Mouse (Mus musculus) forebrain, embryonic 16.5 days (tissue): ENCODE measurements around the gene Arhgap20. TPM values are rescaled to one million over a fixed set of nuclear protein-coding genes. Genes with fewer than 3 reads are reported as not detected.

Experiments
- ATAC-seq: fragments of 200-750 bp; cut with Nextera tagmentation; 2 replicates; pipeline ENCODE4 v1.8.0; 2017; ENCODE audit warnings: mild to moderate bottlenecking, moderate library complexity
- H3K27ac ChIP-seq: fragments of 300-500 bp; sonication (generic); 2 replicates; pipeline ENCODE4 v1.5.1; 2014; ENCODE audit warnings: low read length, control low read depth
- H3K27me3 ChIP-seq: fragments of 300-500 bp; sonication (generic); replicated peaks from 2 replicates; pipeline ENCODE4 v1.6.1; 2014; ENCODE audit warnings: low read length; ENCODE audit not compliant: control insufficient read depth, insufficient read depth
- H3K36me3 ChIP-seq: fragments of 300-500 bp; sonication (generic); 2 replicates; pipeline ENCODE4 v1.6.1; 2014; ENCODE audit not compliant: control insufficient read depth, insufficient read depth
- H3K4me1 ChIP-seq: fragments of 300-500 bp; sonication (generic); replicated peaks from 2 replicates; pipeline ENCODE4 v1.6.1; 2014; ENCODE audit warnings: low read length; ENCODE audit not compliant: control insufficient read depth, insufficient read depth
- H3K4me2 ChIP-seq: fragments of 300-500 bp; sonication (generic); 2 replicates; pipeline ENCODE4 v1.6.1; 2014; ENCODE audit warnings: mild to moderate bottlenecking, low read length, control low read depth
- H3K4me3 ChIP-seq: fragments of 300-500 bp; sonication (generic); replicated peaks from 2 replicates; pipeline ENCODE4 v1.5.1; 2014; ENCODE audit warnings: mild to moderate bottlenecking, low read length, control low read depth
- H3K9ac ChIP-seq: fragments of 300-500 bp; sonication (generic); replicated peaks from 2 replicates; pipeline ENCODE4 v1.6.1; 2014; ENCODE audit warnings: low read depth, low read length, control low read depth
- H3K9me3 ChIP-seq: fragments of 300-500 bp; sonication (generic); 2 replicates; pipeline ENCODE4 v1.6.1; 2016; ENCODE audit warnings: low read length; ENCODE audit not compliant: control insufficient read depth
- WGBS: fragments of 180-500 bp; shearing (Covaris S2); extraction: QIAGEN DNeasy Blood & Tissue Kit; methylation state at CpG from one replicate; pipeline ENCODE4 v1.1.7; 2014; 5-methylcytosine and 5-hydroxymethylcytosine counted together
- polyA plus RNA-seq: library from polyadenylated mRNA; unstranded; fragments of >200 nt; fragmentation: Nextera tagmentation; extraction: Ambion mirVana; gene quantifications from 2 replicates; pipeline ENCODE4 v1.2.1, GENCODE M21; 2015

The Arhgap20 gene
- 15.5 and 18.2 TPM in 2 replicates for polyA plus RNA-seq

DNA sequence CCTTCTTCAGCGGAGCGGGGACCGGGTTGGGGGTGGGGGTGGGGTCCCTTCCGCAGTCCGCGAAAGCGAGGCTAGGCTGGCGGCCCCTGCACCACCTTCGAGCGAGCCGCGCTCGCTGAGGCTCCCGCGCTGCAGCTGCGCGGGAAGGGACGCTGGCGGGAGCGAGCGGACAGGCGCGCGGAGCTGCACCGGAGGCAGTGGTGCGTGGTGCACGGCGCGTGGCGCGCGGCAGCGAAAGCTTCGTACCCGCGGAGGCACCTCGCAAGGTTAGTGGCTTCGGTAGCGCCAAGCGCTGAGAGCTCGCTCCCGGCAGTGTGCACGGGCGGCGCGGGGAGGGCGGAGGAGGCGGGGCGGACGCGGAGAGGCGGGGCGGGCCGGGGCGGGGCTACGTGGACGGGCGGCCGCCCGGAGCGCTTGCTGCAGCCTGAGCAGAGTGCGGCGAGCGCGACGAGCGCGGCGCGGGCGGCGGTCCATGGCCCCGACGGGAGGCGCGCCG, at the start of gene Arhgap20:
Gene Arhgap20, plus strand, starts transcription at position 417 of the 496 bp plus-strand sequence.
- peak within 1 kb of the TSS; percentile 80 for H3K4me3 ChIP-seq
- peak within 1 kb of the TSS; percentile 87 for H3K27ac ChIP-seq
- H3K4me2 ChIP-seq: peak within 1 kb of the TSS; percentile 88
- peak; percentile 93 for ATAC-seq
- no peaks in the 10 kb centered on the region for H3K36me3 ChIP-seq
- H3K27me3 ChIP-seq: peaks cover 6% of the 10 kb centered on the region; the same call in 1 of the 2 replicates
- H3K9me3 ChIP-seq: no peaks in the 10 kb centered on the region
- WGBS: under 1% methylated on average over 72 of the region's 77 CpGs
- H3K4me1 ChIP-seq: peaks cover 22% of the 10 kb centered on the region
- H3K9ac ChIP-seq: peak within 1 kb of the TSS; percentile 87

GRCm38 (mm10) chr9:51718793-51719192, 46.3 kb upstream of the Arhgap20 start:
- Histone ChIP-seq H3K4me2 (no peak overlapping the region), H3K27me3 (no peaks in the 10 kb centered on the region), H3K9ac (no peak overlapping the region), H3K9me3 (no peaks in the 10 kb centered on the region), H3K27ac (no peak overlapping the region), H3K4me3 (no peak overlapping the region), H3K4me1 (no peaks in the 10 kb centered on the region), H3K36me3 (no peaks in the 10 kb centered on the region)
- ATAC-seq: no peak
- WGBS: 91% methylated on average over 3 of the region's 3 CpGs

DNA sequence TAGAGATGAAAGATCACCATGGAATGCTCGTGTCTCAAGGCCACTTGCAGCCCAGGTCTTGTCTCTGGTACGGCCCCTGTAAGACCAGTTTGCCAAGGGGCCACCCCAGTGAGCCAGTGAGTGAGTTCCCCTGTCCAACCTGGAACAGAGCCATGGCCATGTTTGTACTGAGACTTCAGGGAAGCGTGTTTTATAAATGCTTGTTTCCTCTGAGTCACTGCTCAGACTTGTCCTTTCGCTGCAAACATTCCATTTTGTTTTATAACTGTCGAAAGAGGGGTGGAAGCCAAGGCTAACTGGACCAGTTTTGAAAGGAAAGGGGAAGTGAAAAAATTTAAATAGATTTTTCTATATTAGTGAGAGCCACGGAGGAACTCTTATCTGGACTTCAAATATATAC, 37.2 kb upstream of the Arhgap20 start:
- H3K27me3 ChIP-seq: no peaks in the 10 kb centered on the region
- no peak overlapping the region for H3K4me2 ChIP-seq
- WGBS: 51% methylated on average over 6 of the region's 6 CpGs
- no peaks in the 10 kb centered on the region for H3K36me3 ChIP-seq
- no peak overlapping the region for H3K4me3 ChIP-seq
- no peak overlapping the region for H3K27ac ChIP-seq
- H3K4me1 ChIP-seq: no peaks in the 10 kb centered on the region
- no peak overlapping the region for H3K9ac ChIP-seq
- H3K9me3 ChIP-seq: no peaks in the 10 kb centered on the region
- ATAC-seq: no peak

DNA sequence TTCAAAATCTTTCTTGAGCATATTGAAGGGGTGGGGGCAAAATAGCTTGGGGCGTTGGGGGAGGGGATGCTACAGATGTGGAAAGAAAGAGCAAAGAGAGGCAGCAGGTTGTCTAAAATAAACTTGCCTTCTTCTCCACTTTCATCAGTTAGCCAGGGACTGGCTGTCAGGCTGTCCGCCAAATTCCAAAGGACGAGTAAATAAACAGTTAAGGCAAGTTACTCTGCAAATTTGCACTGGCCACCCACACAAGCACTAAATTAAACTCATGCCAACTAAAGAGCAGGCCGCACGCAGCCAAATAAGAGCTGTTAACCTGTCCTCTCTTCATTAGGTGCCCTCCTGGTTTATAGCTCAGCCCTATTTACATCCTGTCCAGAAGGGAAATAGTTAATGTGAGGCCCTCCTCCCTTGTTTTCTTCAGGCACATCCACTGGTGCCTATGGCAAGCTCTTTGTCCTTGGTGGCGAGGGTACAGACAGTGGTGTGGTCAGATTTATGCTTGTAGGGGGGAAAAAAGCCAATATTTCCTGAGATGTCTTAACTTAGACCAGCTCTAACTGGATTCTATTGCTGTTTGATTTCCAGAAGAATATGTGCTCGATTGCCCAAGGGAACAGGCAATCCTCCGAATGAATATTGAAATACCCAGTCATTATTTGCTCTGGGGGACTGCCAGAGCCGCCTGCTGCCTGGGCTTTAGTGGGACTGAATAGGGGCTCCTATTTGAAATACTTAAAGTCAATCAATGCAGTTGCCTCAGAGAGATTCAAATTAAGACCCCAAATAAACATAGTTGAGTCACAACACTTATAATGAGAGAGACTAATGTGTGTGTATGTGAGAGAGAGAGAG, 29.7 kb upstream of the Arhgap20 start:
- Histone ChIP-seq H3K36me3 (no peaks in the 10 kb centered on the region), H3K27me3 (no peaks in the 10 kb centered on the region), H3K9ac (0 out of 2 replicates have a peak overlapping the region, but pooled peaks have one; percentile 10), H3K9me3 (no peaks in the 10 kb centered on the region), H3K4me1 (peaks cover 27% of the 10 kb centered on the region), H3K4me2 (peak overlapping the region; percentile 26), H3K27ac (peak overlapping the region; percentile 65), H3K4me3 (no peak overlapping the region)
- WGBS: 25% methylated on average over 9 of the region's 9 CpGs
- ATAC-seq: peak; percentile 78

DNA sequence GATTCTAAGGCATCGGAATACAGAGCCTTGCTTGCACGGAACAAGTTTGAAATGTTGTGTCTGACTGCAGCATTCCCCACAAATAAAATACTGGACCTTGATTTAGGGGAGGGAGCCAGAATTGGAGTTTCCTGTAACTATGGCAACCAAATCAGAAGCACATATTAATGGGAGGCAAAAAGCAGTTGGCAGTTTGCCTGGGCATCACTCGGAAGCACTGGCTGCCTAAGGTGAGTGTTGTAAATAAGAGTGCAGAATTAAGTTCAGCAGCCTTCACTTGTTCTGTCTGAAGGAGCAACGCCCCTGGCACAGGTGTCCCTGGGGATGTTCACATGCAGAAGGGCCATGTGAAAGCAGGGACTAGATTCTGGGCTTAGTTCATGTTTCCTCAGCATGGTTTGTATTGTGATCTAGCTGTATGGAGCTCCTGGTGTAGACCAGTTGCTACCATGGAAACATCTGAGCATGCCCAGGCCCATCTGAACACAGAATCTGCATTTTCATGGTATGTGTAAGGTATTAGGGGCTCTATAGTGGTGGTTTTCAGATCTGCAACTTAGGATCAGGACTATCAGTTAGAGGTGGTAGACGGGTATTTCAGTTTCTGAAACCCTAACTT, 28.3 kb upstream of the Arhgap20 start:
- H3K4me1 ChIP-seq: peaks cover 27% of the 10 kb centered on the region
- peak; percentile 60 for ATAC-seq
- no peaks in the 10 kb centered on the region for H3K27me3 ChIP-seq
- WGBS: 39% methylated on average over 5 of the region's 5 CpGs
- no peaks in the 10 kb centered on the region for H3K36me3 ChIP-seq
- no peak overlapping the region for H3K4me2 ChIP-seq
- no peak overlapping the region for H3K4me3 ChIP-seq
- H3K27ac ChIP-seq: peak overlapping the region; percentile 41; the same call in 1 of the 2 replicates
- H3K9ac ChIP-seq: no peak overlapping the region
- no peaks in the 10 kb centered on the region for H3K9me3 ChIP-seq

DNA sequence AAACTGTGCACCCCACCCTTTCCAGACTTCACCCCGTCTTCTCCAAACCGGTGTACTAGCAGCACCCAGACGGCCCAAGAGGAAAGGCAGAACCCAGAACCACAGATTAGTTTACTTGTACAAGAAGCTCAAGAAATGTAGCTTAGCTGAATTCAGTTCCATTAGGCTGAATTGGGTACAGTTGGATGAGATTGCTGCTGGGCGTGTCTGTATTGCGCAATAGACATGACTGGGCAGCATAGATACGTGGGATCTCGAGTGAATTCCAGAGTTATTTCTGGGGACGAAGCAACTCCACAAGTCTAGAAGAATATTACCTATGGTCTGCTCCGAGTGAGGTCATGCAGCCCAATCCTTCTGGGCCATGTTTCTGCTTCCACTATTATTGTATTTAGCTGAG, 26.8 kb upstream of the Arhgap20 start:
- H3K36me3 ChIP-seq: no peaks in the 10 kb centered on the region
- H3K9me3 ChIP-seq: no peaks in the 10 kb centered on the region
- no peaks in the 10 kb centered on the region for H3K27me3 ChIP-seq
- no peak overlapping the region for H3K9ac ChIP-seq
- H3K4me2 ChIP-seq: no peak overlapping the region
- 94% methylated on average over 9 of the region's 9 CpGs for WGBS
- ATAC-seq: no peak
- H3K27ac ChIP-seq: no peak overlapping the region
- H3K4me3 ChIP-seq: no peak overlapping the region
- peaks cover 27% of the 10 kb centered on the region for H3K4me1 ChIP-seq

DNA sequence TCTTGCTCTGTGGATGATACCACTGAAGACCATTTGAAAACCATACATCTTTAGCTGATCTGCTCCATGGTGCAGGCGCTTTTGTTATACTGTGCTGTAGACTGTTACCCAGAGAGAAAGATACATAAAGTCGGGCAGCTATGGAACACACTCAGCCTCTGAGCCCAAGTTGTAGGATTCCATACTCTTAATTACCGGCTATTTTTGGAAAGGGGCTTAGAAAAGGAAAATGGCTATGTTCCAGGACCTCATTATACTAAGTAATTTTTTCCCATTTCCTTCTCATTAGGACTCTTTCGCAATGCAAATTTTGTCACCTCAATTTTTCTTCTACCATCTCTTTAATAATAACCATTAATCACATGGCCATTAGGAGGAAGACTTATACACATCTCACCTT, 25.3 kb upstream of the Arhgap20 start:
- H3K9me3 ChIP-seq: no peaks in the 10 kb centered on the region
- no peak overlapping the region for H3K27ac ChIP-seq
- H3K36me3 ChIP-seq: no peaks in the 10 kb centered on the region
- WGBS: 40% methylated on average over 4 of the region's 4 CpGs
- ATAC-seq: no peak
- H3K4me1 ChIP-seq: peaks cover 27% of the 10 kb centered on the region
- H3K9ac ChIP-seq: no peak overlapping the region
- H3K4me2 ChIP-seq: no peak overlapping the region
- no peak overlapping the region for H3K4me3 ChIP-seq
- H3K27me3 ChIP-seq: no peaks in the 10 kb centered on the region

GRCm38 (mm10) chr9:51750144-51750543, 15.0 kb upstream of the Arhgap20 start:
- WGBS: 76% methylated on average over 4 of the region's 4 CpGs
- ATAC-seq: no peak
- Histone ChIP-seq H3K27ac (no peak overlapping the region), H3K4me1 (no peaks in the 10 kb centered on the region), H3K9ac (no peak overlapping the region), H3K4me2 (no peak overlapping the region), H3K27me3 (no peaks in the 10 kb centered on the region), H3K36me3 (no peaks in the 10 kb centered on the region), H3K9me3 (no peaks in the 10 kb centered on the region), H3K4me3 (no peak overlapping the region)

DNA sequence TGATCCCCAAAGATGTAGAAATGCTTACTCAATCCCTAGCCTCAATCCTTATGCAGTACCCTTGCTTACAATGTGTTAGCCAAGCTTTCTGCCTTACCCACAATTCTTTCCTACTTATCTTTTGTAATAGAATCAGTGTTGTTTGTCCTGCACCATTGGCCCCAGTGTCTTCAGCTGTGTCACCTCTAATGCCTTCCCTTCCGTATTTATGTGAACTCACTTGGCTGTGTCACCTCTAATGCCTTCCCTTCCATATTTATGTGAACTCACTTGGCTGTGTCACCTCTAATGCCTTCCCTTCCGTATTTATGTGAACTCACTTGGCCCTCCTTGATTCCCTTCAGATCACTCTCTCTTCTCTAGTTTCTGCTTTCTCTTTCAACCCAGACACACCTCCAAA, 4.1 kb upstream of the Arhgap20 start:
- Histone ChIP-seq H3K9ac (no peak overlapping the region), H3K4me1 (peaks cover 7% of the 10 kb centered on the region; the same call in 1 of the 2 replicates), H3K4me3 (no peak overlapping the region), H3K36me3 (no peaks in the 10 kb centered on the region), H3K4me2 (no peak overlapping the region), H3K27me3 (peaks cover 6% of the 10 kb centered on the region; the same call in 1 of the 2 replicates), H3K9me3 (no peaks in the 10 kb centered on the region), H3K27ac (no peak overlapping the region)
- no peak for ATAC-seq
- 74% methylated on average over 2 of the region's 2 CpGs for WGBS
